Mouse (Mus musculus): Measurements from ENCODE around the gene Tbxas1.

Tbxas1 gene

DNA sequence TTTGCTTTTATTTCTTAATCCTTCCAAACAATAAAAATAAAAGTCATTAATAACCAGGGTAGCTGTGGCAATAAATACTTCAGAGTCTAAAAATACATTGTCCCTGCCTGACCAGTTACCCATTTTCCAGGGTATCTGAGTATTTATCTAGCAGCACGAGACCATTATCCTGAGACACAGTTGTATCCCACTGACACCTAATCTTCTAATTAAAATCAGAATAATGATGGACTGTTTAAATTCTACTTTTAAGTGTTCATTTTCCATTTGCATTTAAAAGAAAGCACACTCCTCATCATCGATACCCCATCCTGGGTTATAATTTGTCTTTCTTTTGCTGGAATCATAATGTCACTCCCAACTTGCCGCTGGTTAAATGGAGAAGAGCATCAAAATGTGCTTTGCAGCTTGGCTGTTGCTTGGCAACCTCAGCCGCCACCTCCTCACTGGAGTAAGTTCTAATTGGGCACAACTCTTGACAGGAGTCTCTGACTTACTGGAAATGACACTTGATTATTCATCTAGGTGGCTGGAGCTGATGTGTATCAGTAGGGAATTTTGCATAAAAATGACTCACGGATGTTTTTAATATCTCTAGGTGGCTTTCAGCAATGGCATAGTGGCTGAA is 130.9 kb downstream of the Tbxas1 start:
- DNase-seq: peak; percentile 23

DNA sequence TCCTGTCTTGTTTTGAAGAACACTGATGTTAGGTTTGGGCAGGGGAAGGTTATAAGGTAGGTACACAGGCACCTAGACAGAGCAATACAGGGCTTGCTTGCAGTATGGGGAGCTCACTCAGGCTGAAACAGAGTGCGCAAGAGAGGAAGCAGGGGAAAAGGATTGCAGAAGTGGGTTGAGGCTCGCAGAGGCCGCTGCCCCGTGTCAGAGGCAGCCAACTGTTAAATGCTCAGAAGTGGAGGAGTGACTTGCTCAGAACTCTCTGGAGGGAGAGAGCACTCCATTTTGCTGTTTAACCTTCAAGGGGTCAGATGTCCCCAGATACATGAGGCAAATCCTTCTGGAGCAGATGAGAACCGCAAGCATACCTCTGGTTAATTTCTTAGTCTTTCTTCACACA is 132.0 kb downstream of the Tbxas1 start:
- no peak for DNase-seq

DNA sequence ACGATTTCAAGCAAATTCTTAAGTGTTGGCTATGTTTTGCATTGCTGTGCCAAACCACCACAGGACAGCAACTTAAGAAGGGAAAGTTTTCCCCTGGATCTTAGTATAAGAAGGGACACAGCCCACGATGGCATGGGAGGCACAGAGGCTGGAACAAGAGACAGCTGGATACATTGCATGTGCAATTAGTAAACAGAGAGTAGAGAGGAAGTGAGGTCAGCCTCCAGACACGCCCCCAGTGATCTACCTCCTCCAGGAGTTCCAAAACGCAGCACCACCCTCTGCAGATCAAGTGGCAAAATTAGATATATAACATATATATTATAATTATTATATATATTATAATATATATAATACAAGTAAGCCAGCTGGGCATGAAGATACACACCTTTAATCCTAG is 132.9 kb downstream of the Tbxas1 start:
- DNase-seq: no peak

DNA sequence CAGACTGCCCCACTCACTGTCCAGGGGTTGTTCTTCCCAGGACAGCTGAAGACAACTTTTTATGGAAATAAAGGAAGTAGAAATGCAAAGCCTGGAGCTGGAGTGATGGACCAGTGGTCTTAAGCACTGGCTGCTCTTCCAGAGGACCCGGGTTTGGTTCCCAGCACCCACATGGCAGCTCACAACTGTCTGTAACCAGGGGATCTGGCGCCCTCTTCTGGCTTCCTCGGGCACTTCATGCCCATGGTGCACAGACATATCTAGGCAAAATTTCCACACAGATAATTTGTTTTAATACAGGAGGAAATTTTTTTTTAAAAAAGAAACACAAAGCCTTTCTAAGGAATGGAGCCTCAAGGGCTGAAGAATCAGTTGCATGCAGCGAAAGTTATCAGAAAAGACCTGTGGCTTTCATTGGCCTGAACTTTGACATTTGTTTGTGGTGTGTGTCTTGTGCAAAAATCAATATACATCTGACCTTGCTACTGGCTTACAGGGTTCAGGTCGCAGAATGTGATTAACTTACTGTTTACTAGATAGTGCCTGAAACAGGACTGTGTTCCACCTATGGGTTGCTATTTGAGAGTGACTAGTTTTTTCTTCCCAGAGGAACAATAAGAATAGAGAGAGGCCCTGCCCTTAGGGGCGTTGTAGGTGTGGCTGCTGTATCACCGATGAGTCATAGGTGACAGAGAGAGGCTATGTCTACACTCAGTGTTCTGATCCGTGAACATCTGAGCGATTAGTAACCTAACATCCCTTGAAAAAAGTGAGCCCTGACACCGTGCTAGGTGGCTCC is 138.0 kb downstream of the Tbxas1 start:
- no peak for DNase-seq

DNA sequence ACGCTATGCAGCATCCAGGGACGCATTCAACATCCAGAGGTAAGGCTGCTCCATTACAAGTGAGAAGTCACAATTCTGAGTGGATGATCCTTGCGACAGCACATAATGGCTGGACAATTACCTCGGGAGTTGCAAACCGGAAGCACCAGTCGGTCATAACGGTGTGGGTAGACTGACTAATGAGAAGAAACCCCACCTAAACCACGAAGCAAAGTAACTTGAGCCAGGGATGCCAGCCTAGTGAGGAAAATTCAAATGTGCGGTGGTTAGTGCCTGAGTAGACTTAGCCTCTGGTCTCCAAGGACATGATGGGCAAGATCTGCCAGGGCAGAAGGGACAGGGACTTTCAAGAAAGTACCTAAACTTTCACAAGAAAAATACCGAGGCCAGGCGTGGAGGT is 142.7 kb downstream of the Tbxas1 start:
- no peak for DNase-seq

DNA sequence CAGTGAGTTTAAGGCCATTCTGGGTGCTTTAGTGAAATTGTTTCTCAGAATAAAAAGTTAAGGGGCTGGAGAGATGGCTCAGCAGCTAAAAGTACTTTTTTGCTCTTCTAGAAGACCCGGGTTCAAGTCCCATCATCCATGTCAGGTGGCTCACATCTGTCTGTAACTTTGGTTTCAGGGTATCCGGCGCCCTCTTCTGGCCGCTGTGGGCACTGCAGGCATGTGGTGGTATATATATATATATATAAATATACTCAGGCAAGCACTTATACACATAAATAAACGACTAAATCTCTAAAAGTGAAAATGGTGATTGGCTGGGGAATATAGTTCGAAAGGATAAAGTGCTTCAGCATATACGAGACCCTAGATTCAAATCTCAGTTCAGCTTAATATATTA is 143.6 kb downstream of the Tbxas1 start:
- DNase-seq: peak; percentile 30

DNA sequence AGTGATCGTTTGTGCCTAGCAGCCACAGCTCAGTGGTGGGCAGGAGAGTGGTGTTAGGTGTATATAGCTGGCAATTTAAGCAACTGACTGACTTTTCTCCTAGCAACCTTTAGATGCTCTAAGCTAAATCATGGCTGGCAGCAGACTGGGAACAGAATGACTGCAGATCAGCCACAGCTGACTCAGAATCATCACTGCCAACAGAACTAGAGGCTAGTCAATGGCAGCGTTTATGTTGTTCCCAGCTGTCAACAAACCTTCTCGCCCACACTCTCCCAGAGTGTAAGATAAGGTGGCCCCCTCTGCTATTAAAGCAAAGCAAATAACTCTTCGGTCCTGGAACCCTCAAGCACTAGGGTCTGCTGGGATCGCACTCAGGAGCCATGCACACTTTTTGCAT is 144.0 kb downstream of the Tbxas1 start:
- DNase-seq: no peak

DNA sequence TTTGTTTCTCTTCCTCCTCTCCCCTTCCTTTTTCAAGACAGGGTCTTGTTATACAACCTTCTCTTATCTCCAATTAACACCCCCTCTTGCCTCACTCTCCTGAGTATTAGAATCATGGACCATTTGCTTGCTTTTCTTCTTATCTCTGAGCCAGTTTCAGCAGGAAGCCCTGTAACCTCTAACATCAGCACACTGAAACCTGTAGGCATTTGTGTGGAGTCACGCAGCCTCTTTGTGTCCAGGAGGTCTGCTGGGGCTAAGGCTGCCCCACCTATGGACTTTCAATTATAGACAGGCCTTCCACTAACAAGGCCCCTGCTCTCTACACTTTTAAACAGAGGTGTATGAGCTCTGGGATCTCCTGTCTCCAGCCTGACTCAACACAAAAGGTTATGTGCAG is 146.7 kb downstream of the Tbxas1 start:
- no peak for DNase-seq

DNA sequence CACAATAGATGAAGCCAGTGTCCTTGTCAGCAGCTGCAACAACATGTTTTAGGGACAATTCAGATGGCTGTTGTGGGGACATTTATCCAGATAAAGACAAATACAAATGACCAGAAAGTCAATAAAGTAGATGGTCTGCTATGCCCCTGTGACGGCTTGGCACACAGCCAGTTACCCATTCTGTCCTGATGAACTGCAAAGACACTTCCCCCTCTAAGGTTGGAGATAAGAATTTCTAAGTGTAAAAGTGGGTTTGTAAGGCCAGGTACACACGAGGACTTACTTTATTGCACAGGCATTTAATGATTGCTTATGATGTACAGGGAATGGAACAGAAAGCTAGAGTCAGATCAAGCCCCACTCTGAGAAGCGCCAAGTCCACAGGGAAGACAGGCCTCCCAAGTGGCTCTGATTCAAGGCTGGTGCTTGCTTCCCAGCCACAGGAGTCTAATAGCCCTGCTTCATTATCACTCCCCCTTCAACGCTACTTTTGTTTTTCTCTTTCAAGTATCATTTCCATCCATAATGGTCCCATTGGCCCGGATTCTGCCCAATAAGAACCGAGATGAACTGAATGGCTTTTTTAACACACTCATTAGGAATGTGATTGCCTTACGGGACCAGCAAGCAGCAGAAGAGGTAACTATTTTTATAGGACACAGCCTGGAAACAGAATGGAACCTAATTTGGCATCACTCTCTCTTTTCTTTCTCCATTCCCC is 147.4 kb downstream of the Tbxas1 start:
- no peak for DNase-seq

DNA sequence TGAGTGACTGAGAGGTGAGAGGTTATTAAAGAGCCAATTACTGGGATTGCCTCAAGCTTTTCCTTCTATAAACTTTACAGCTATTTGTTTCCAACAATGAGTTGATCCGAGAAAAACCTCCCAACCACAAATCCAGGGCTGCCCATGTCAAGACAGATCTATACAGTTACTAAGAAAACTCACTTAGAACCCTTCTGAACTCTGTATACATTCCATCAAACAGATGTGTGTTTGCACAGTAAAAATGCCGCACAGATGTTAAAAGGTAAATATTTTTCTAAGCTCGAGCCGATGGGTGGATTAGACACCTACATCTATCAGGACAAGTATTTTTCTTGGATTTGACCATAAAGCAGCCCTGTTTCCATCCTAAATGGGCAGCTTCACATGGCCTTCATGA is 149.4 kb downstream of the Tbxas1 start:
- no peak for DNase-seq

DNA sequence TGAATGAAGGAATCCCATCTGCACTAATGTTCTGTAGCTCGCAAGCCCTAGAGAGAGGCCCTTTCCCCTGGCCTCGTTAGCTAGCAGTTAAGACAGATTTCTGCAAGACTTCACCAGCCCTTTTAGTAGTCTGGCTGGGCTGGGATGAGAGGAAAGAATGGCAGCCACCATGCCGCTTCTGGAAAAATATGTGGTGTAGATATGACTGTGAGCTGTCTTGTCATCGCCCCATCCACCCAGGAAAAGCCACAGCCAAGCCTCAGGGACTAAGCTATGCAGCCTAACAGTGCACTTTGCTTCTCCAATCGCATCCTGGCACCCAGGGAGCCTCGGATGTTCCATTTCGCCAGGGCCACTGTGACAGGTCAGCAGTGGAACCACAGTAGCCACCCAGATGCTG is 149.8 kb downstream of the Tbxas1 start:
- DNase-seq: no peak

DNA sequence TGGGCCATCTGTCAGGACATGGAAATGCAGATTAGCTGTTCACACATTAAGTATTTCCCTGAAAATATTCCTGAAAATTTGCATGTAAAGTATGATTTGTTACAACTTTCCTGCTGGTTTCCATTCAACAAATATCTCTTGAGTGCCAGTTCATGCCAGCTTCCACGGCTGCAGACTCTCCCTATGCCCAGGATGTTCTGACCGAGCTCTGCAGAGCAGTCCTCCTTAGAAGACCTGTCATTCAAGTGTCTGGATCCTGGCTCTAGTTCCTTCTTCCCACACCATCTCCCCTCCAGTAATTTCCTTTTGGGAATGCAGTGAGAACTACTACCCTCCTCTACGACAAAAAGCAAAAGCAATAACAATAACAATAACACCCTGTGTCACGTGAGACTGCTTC is 155.5 kb downstream of the Tbxas1 start:
- no peak for DNase-seq

DNA sequence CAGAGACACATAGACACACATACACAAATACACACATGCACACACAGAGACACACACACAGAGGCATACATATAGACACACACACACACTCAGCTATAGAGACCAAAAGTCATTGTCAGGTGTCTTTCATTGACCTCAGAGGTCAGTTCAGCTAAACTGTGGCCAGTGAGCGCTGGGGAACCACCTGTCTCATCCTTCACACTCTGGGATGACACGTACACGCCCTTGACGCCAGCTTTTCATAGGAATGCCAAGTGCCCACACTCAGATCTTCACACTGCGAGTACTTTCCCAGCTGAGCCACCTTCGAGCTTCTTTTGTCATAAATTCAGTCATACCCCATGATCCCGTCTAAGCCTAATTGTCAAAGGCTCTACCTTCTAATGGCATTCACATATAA is 158.5 kb downstream of the Tbxas1 start:
- no peak for DNase-seq

DNA sequence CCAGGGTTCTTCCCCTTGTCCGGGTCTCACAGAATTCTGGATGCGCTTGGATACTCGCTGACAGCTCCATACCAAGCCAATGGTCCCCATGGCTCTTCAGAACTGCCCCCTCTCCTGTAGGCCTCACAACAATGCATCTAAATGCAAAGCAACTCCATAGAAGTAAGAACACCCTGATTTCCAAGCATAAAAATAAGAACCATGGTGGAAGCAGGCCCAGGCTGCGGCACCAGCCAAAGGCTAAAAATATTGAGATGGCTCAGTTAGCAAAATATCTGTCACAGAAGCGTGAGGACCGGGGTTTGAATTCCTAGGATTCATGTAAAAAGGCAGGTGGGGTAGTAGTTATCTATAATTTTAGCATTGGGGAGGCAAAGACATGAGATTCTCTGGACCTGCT is 159.8 kb downstream of the Tbxas1 start:
- no peak for DNase-seq

DNA sequence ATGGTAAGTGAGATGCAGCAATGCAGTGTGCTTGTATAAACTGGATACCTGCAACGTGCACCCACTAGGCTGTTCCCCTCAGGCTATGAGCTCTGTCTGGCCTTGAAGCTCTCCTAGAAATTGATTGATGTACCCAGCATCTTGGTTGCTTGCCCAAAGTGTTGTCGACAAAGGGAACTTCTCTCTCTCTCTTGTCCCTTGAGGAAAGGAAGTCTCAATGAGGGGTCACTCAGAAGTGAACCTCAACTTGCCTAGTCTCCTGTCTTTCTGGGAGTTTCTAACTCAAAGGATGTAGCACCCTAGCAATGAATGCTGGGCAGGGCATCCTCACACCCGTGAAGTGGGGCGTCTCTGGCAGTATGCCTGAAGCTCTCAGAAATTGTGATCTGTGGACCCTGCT is 161.0 kb downstream of the Tbxas1 start:
- no peak for DNase-seq

DNA sequence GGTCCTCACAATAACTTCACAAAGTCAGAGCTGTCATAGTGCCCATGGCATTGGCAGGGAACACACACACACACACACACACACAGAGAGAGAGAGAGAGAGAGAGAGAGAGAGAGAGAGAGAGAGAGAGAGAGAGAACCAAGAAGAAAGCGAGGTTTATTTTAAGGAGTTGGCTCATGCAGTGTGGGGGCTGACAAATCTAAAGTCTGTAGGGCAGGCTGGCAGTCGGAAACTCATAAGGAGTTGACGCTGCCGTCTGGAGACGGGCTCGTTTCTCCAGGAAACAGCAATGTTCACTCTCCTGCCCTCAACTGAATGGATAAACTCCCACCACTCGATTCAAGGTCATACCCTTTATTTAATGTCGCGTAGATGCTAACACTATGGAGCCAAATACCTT is 165.2 kb downstream of the Tbxas1 start:
- DNase-seq: no peak

DNA sequence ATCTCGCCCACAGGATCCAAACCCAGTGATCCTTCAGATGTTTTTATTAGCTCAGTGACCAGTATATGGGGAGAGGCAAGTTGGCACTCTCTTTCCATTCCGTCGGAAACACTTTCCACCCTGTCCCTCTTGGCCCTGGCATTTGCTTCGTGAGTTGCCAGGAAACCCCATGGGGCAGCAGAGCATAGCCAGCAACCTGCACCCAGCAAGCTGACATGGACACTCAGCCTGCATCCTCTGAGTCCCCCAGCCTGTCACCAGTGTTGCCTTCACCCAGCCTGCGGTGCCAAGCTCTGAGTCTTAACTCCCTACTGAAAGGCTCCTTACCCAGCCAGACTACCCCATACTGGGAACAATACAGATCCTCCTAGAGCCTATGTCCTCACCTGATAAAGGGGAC is 173.9 kb downstream of the Tbxas1 start:
- no peak for DNase-seq

DNA sequence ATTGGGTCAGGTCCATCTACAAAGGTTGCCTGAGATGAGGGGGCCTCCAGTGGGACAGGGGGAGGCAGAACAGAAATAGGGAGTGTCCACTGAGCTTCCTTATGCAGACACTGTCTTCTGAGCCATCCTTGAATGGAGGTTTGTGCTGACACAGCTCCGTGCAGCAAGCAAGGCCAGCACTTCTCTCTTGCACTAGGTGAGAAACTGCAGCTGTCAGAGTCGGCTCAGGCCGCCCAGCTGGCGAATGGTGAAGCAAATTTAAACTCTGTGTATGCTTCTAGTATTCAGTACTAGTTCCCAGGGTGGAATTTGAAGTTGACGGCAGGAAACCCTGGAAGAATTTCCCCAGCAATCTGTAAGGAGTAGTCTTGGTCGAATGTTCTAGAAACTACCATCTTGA is 175.6 kb downstream of the Tbxas1 start:
- no peak for DNase-seq

DNA sequence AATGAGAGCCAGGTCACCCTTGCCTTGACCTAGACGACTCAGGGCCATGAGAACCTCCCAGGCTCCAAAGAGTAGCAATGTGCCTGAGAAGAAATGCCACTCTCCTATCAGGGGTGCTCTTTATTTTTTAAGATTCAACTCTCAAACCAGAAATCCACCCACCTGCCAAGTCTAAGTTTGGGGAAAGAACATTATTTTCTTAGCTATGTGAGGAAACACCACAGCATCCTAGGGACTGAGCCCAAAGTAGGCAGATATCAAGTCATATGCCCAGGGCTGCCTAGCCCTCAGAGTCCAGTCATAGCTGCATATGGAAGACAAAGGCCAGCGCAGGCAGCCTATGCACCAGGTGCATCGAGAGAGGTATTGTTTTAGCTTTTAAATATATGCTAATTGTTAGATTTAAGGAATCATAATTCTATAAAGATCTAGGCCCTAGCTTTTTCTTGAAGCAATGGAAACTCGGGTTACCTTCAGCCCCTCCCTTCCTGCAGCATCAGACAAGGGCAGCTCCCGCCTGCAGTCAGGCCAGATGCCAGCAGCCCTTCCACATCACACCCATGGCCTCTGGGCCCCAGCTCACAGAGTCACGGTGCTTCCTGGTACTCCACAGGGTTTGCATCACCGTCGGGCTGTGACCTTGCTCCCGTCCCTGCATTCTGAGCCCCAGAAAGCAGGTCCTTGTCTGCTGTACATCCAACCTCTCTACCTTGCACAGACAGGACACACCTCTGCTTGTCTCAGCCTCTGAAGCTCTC is 176.8 kb downstream of the Tbxas1 start:
- DNase-seq: no peak

DNA sequence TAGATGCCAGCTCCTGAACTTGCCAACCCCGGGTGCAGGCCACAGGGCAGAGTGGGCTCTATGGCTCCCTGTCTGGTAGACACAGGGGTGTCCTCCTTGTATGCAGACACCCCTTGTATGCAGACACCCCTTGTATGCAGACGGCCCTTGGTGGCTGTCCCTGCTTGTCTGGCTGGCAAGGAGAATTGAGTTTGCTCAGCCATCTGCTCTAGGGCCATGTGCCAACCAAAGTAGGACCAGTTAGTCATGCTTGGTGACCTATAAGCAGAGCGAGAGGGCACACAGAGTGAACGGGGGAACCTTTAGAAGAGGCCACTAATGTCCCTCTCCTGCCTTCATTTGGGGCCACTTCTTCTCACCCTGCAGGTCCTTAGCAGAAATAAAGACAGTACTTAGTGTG is 177.4 kb downstream of the Tbxas1 start:
- DNase-seq: no peak

DNA sequence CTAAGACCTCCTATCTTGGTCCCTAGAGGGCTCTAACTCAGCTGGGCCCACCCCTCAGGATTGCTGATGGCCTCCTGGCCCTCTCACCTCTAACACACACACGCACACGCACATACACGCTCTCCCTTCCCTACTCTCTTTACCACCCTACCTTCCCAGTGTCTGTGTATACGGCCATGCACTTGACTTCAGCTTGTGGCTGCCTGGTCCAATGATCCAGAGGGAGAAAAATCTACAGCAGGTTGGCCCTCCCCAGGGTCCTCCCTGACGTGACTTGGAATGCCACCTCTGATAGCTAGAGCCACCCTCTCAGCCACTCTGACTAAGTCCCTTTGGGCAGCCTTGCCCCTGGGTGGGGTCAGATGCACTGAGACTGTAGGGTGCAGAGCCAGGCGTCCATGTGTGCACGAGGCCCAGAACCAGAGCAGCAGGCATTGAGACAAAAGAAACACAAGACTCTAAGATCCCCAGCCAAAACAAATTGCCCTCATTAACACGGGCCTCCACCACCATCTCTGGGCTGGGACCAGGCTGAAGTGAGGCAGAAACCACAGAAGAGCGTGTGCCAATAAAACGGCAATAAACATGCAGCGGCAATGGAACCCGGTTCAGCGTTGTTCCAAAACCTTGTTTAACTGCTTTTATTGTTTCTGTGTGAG is 179.1 kb downstream of the Tbxas1 start:
- DNase-seq: no peak

DNA sequence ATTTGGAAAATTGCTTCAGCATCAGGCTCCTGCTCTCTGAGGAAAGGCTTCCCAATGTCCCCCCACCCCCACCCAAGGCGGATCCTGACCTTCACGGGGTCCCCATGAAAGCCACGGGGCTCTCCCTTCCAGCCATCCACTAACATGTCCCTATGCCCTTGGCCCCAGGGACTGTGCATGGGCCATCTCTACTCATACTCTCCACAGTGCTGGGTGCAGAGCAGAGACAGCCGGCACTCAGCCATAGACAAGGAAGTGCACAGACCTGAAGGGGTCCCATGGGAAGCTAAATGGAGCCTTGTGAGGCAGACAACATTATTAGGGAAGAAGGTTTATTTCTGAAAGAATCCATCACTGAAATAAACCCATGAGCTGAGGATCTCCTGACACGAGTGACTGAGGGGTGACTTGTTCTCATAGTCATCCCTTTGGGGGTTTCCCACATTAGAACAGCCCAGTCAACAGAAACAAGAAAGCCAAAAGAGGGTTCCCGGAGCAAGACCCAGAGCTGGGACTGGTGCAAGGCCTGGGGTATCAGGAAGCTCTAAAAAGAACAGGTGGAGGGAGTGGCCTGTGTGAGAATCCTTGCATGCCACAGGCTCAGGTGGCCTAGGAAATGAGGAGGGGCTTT is 179.8 kb downstream of the Tbxas1 start:
- DNase-seq: no peak
